Mouse (Mus musculus): ENCODE data around the gene Ptafr.

- TF ChIP-seq POLR2A (IDR thresholded peaks at IDR 0.05; ENCODE audit: borderline replicate concordance, low read depth, low read length) (no peak), CTCF (IDR thresholded peaks at IDR 0.05; ENCODE audit: low read depth, low read length) (no peak)
Observed at GRCm38 (mm10) chr4:132592958-132593357, 29.1 kb downstream of the Ptafr start.
